In the genomic region with DNA sequence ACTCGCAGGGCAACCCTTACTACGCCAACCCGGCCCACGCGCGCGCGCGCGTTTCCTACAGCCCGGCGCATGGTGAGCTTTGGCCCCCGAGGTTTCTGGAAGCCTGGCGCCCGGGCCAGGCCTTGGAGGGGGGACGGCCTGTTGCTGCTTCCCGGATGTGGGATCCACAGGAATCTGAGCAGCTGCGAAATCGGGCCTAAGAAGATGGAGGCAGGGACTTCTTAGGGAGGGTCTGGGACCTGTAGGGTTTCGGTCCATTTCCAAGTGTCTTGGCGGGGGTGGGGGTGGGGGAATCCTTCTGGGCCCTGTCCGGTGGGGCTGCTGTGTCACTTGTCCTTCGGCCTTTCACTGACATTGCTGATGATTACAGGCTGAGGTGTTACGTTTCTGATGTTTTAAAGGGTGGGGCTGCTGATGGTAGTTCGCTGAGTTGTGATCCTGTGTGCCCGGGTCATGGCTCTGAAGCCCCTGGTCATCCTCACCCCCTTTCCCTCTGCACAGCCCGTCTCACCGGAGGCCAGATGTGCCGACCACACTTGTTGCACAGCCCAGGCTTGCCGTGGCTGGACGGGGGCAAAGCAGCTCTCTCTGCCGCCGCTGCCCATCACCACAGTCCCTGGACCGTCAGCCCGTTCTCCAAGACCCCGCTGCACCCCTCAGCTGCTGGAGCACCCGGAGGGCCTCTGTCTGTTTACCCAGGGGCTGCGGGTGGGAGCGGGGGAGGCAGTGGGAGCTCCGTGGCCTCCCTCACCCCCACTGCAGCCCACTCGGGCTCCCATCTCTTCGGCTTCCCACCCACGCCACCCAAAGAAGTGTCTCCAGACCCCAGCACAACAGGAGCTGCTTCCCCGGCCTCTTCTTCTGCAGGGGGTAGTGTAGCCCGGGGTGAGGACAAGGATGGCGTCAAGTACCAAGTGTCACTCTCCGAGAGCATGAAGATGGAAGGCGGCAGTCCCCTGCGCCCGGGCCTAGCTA, we compare ENCODE assay signal across 9 mouse cellular contexts. TPM values are rescaled to one million over a fixed set of nuclear protein-coding genes. Genes with fewer than 3 reads are reported as not detected.
DNase-seq lines count a peak whose midpoint lies in the region; ATAC-seq and TF ChIP-seq lines count a peak whose summit lies in the region.
"Had no signal": no experiment of that assay in that cellular context is flagged by ENCODE, and none has a peak within 500 bp of the region (broad histone marks: within the 10 kb centered on the region; RNA-seq: fewer than 3 reads in every experiment).

No protein-coding gene starts in this region.

- H3K4me1 ChIP-seq in ES-E14 (ENCODE audit: control insufficient read depth in 2 of 2, insufficient read depth in 2 of 2, low read length in 2 of 2, poor library complexity in 1 of 2): peaks cover 3 to 16% of the 10 kb centered on the region in 2 experiments; a peak in 3 of 4 replicates
- peaks cover 12 to 33% of the 10 kb centered on the region in 2 experiments; a peak in 3 of 4 replicates for H3K4me1 ChIP-seq in heart, embryonic 14.5 days (ENCODE audit: control insufficient read depth in 2 of 2, insufficient read depth in 2 of 2, low read length in 2 of 2)
- H3K4me1 ChIP-seq in liver, embryonic 14.5 days (replicated peaks; ENCODE audit: control insufficient read depth in 2 of 2, insufficient read depth in 2 of 2, low read length in 1 of 2): peaks cover 2 to 4% of the 10 kb centered on the region in 2 experiments; a peak in 2 of 4 replicates

- no peak overlapping the region for H3K9ac ChIP-seq in ES-E14 (ENCODE audit: insufficient read depth, low read depth, low read length, poor library complexity, severe bottlenecking)
- H3K9ac ChIP-seq in heart, embryonic 14.5 days (ENCODE audit: low read length): peak overlapping the region; percentile 73
- no peak overlapping the region for H3K9ac ChIP-seq in liver, embryonic 14.5 days (replicated peaks)

- no peak for ATAC-seq in heart, embryonic 14.5 days (ENCODE audit: insufficient number of reproducible peaks, insufficient read depth, low FRiP score, low read depth)
- no peak for ATAC-seq in liver, embryonic 14.5 days (ENCODE audit: insufficient read depth)
- ATAC-seq in erythroid progenitor cell, adult 5-6 weeks (replicated peaks; ENCODE audit: low FRiP score, poor library complexity, severe bottlenecking): no peak
- no peak for ATAC-seq in cerebellum, adult (ENCODE audit: insufficient number of reproducible peaks, low FRiP score, low TSS enrichment)
- no peak for ATAC-seq in activated CD4-positive, CD25-positive, alpha-beta regulatory T cell, adult 4 months

- TF ChIP-seq EP300 in liver, embryonic 14.5 days (IDR thresholded peaks at IDR 0.05; ENCODE audit: low read depth): no peak

- peak overlapping the region; percentile 79 for H3K4me2 ChIP-seq in heart, embryonic 14.5 days (ENCODE audit: low read length)
- H3K4me2 ChIP-seq in liver, embryonic 14.5 days (ENCODE audit: low read depth): peak overlapping the region; percentile 62

- no peak overlapping the region for H3K27ac ChIP-seq in ES-E14 (ENCODE audit: insufficient read depth, low read depth, low read length, poor library complexity, severe bottlenecking)
- H3K27ac ChIP-seq in heart, embryonic 14.5 days (replicated peaks in 1 of 2; ENCODE audit: control insufficient read depth in 1 of 2, insufficient read depth in 1 of 2, low read depth in 2 of 2, low read length in 2 of 2): no peak overlapping the region
- H3K27ac ChIP-seq in liver, embryonic 14.5 days: no peak overlapping the region

- peak; percentile 43 for DNase-seq in 416B (ENCODE audit: low read depth)
- no peak for DNase-seq in ES-E14 (ENCODE audit: low read depth, low spot score)
- DNase-seq in liver, embryonic 14.5 days (ENCODE audit: low read depth in 3 of 3, low spot score in 3 of 3): no peak
- DNase-seq in urinary bladder, postnatal 4 days (ENCODE audit: low spot score in 2 of 2): no peak

- 4% methylated on average over 50 of the region's 50 CpGs for WGBS in heart, embryonic 14.5 days
- WGBS in liver, embryonic 14.5 days (ENCODE audit: insufficient replicate concordance): 17% methylated on average over 50 of the region's 50 CpGs

- H3K4me3 ChIP-seq in ES-E14 (ENCODE audit: insufficient read depth in 1 of 2, low read depth in 1 of 2, low read length in 2 of 2, poor library complexity in 1 of 2, severe bottlenecking in 1 of 2): peak overlapping the region; percentile 28 to 32; a peak in 2 of 4 replicates
- H3K4me3 ChIP-seq in heart, embryonic 14.5 days (ENCODE audit: control insufficient read depth in 1 of 2, insufficient read depth in 1 of 2, low read depth in 1 of 2, low read length in 2 of 2): peak overlapping the region; percentile 54 to 56
- peak overlapping the region; percentile 44 to 52; a peak in 3 of 4 replicates for H3K4me3 ChIP-seq in liver, embryonic 14.5 days (ENCODE audit: insufficient read depth in 1 of 2, low read depth in 2 of 2, low read length in 2 of 2)

- H3K27me3 ChIP-seq in heart, embryonic 14.5 days (ENCODE audit: control insufficient read depth, insufficient read depth, low read length): peaks cover 91% of the 10 kb centered on the region
- peaks cover 90% of the 10 kb centered on the region for H3K27me3 ChIP-seq in liver, embryonic 14.5 days (ENCODE audit: control insufficient read depth, insufficient read depth, low read length)

- H3K36me3 ChIP-seq in ES-E14 (ENCODE audit: control insufficient read depth, insufficient read depth, low read length, poor library complexity, severe bottlenecking): no peaks in the 10 kb centered on the region
- 0 out of 2 replicates have a peak, but pooled peaks cover 3% of the 10 kb centered on the region for H3K36me3 ChIP-seq in heart, embryonic 14.5 days (ENCODE audit: control insufficient read depth, insufficient read depth, low read length)
- no peaks in the 10 kb centered on the region for H3K36me3 ChIP-seq in liver, embryonic 14.5 days (replicated peaks; ENCODE audit: control insufficient read depth, insufficient read depth, low read depth)

- H3K9me3 ChIP-seq in ES-E14 (ENCODE audit: control insufficient read depth, insufficient read depth, low read depth, low read length): no peaks in the 10 kb centered on the region
- no peaks in the 10 kb centered on the region for H3K9me3 ChIP-seq in heart, embryonic 14.5 days (ENCODE audit: control insufficient read depth, low read length)
- no peaks in the 10 kb centered on the region for H3K9me3 ChIP-seq in liver, embryonic 14.5 days (ENCODE audit: control insufficient read depth, low read length)

- in situ Hi-C loops in ES-E14 (cut with MboI; ENCODE audit: low sequenced_read_pairs in 2 of 2, unreplicated experiment in 2 of 2): no loop called here

- TF ChIP-seq CTCF in liver, embryonic 14.5 days (IDR thresholded peaks at IDR 0.05; ENCODE audit: low read depth): no peak

TF ChIP-seq in ES-E14, 5 proteins besides CTCF, POLR2A, EP300 and RAD21:
- TF ChIP-seq CHD2 (IDR thresholded peaks at IDR 0.05; ENCODE audit: low read depth, low read length) (no peak), HCFC1 (IDR thresholded peaks at IDR 0.05; ENCODE audit: borderline replicate concordance, insufficient read depth, low read length) (no peak), MAFK (IDR thresholded peaks at IDR 0.05; ENCODE audit: insufficient read depth, low read depth, low read length) (no peak), ZNF384 (IDR thresholded peaks at IDR 0.05; ENCODE audit: low read depth, low read length) (no peak), ZC3H11A (IDR thresholded peaks at IDR 0.05; ENCODE audit: borderline replicate concordance, low read depth, low read length) (no peak)

RNA-seq across cellular contexts. Expression of gene Gata2, which starts 6.3 kb away (rescaled TPM):
- 1.3 and 5.4 TPM in 2 replicates for total RNA-seq in ES-E14 (2012; rRNA removed)
- 12.5 and 18.6 TPM in 2 replicates for polyA plus RNA-seq in heart, embryonic 14.5 days (2014; fragmentation: Nextera tagmentation; extraction: Ambion mirVana)
- polyA plus RNA-seq in liver, embryonic 14.5 days (2012; rRNA removed): 2.4 and 2.8 TPM in 2 replicates
- 3.1 and 3.9 TPM in 2 replicates for polyA plus RNA-seq in liver, embryonic 14.5 days (2014; fragmentation: Nextera tagmentation; extraction: Ambion mirVana)
- 8.8 and 23.1 TPM in 2 replicates for total RNA-seq in erythroid progenitor cell, adult 5-6 weeks (2015; ENCODE audit: low replicate concordance)
- 2.6 and 3.3 TPM in 2 replicates for total RNA-seq in erythroid progenitor cell, adult 5-6 weeks (2017; ENCODE audit: low replicate concordance)
- polyA plus RNA-seq in activated CD4-positive, CD25-positive, alpha-beta regulatory T cell, adult 4 months (2017; shearing (Covaris generic)): not detected

RNA-seq across cellular contexts. Expression of gene Dnajb8, which starts 22.1 kb away (rescaled TPM):
- not detected in 2 replicates for total RNA-seq in ES-E14 (2012; rRNA removed)
- not detected in 2 replicates for polyA plus RNA-seq in heart, embryonic 14.5 days (2014; fragmentation: Nextera tagmentation; extraction: Ambion mirVana)
- not detected in 2 replicates for polyA plus RNA-seq in liver, embryonic 14.5 days (2012; rRNA removed)
- not detected in 2 replicates for polyA plus RNA-seq in liver, embryonic 14.5 days (2014; fragmentation: Nextera tagmentation; extraction: Ambion mirVana)
- total RNA-seq in erythroid progenitor cell, adult 5-6 weeks (2015; ENCODE audit: low replicate concordance): not detected in 2 replicates
- total RNA-seq in erythroid progenitor cell, adult 5-6 weeks (2017; ENCODE audit: low replicate concordance): not detected in 2 replicates
- not detected for polyA plus RNA-seq in activated CD4-positive, CD25-positive, alpha-beta regulatory T cell, adult 4 months (2017; shearing (Covaris generic))
- polyA plus RNA-seq: brain, embryonic 14.5 days had no signal
